Mouse (Mus musculus) ES-E14 (cell line): Measurements from ENCODE around the gene Chrm3.

Experiments
- CHD2 ChIP-seq: IDR thresholded peaks from 2 replicates; pipeline ENCODE4 v1.6.1; 2014; ENCODE audit warnings: mild to moderate bottlenecking, low read depth, low read length, inconsistent platforms
- HCFC1 ChIP-seq: IDR thresholded peaks from 2 replicates; pipeline ENCODE4 v1.6.1; 2012; ENCODE audit warnings: low read length, inconsistent platforms, borderline replicate concordance; ENCODE audit not compliant: insufficient read depth
- MAFK ChIP-seq: IDR thresholded peaks from 2 replicates; pipeline ENCODE4 v1.6.1; 2014; ENCODE audit warnings: mild to moderate bottlenecking, low read depth, low read length, inconsistent platforms; ENCODE audit not compliant: insufficient read depth
- ZC3H11A ChIP-seq: IDR thresholded peaks from 2 replicates; pipeline ENCODE4 v1.6.1; 2012; ENCODE audit warnings: low read depth, mild to moderate bottlenecking, inconsistent platforms, low read length, borderline replicate concordance
- ZNF384 ChIP-seq: IDR thresholded peaks from 2 replicates; pipeline ENCODE4 v1.6.1; 2012; ENCODE audit warnings: low read depth, low read length, inconsistent platforms

- no peak for TF ChIP-seq ZNF384
- TF ChIP-seq ZC3H11A, result no peak
- TF ChIP-seq CHD2, result no peak
- no peak for TF ChIP-seq MAFK
- no peak for TF ChIP-seq HCFC1
Measured at GRCm38 (mm10) chr13:10053301-10053889, 307.3 kb downstream of the Chrm3 start.
